Mouse (Mus musculus) granulocyte monocyte progenitor cell, adult 5-6 weeks (primary cell): ENCODE measurements at regions not wholly inside any gene's neighbourhood (a gene's known extent, or its start where the extent isn't known, plus 50 kb on each side); places are given as distances from the start of the nearest gene placed in this dataset.

Experiments
- ATAC-seq: replicated peaks from 2 replicates; pipeline ENCODE4 v1.8.0; 2016; ENCODE audit warnings: mild to moderate bottlenecking, moderate TSS enrichment, inconsistent platforms; ENCODE audit not compliant: poor library complexity, severe bottlenecking

- no peak for ATAC-seq
These were observed 114.4 kb downstream of the Pih1d3 start for GRCm38 (mm10) chr1:31337087-31337486.

- ATAC-seq, result no peak
These were observed 141.3 kb downstream of the Pih1d3 start for GRCm38 (mm10) chr1:31363971-31364370.

- ATAC-seq, result peak; percentile 40; the same call in 1 of the 2 replicates
These were observed 154.7 kb downstream of the Pih1d3 start for GRCm38 (mm10) chr1:31377324-31377723.

- peak; percentile 33; the same call in 1 of the 2 replicates for ATAC-seq
These were observed 156.4 kb downstream of the Pih1d3 start for GRCm38 (mm10) chr1:31379032-31379431.

GRCm38 (mm10) chr1:31380312-31380711 is 157.7 kb downstream of the Pih1d3 start:
- no peak for ATAC-seq

GRCm38 (mm10) chr1:31382192-31382591 is 159.6 kb downstream of the Pih1d3 start:
- peak; percentile 58 for ATAC-seq
